Mouse (Mus musculus) liver, embryonic 14.5 days (tissue): Measurements from ENCODE around the gene V1ra8.

Source experiments
- CTCF ChIP-seq: IDR thresholded peaks from 2 replicates; pipeline ENCODE4 v1.5.1; 2016; ENCODE audit warnings: antibody characterized with exemption, low read depth, control low read depth
- EP300 ChIP-seq: IDR thresholded peaks from 2 replicates; pipeline ENCODE4 v1.6.1; 2016; ENCODE audit warnings: antibody characterized with exemption, low read depth

GRCm38 (mm10) chr6:90246000-90246399, 43.4 kb downstream of the V1ra8 start, which contains the start of gene Vmn1r54:
- no peak for TF ChIP-seq CTCF
- TF ChIP-seq EP300 = no peak
